Mouse (Mus musculus) embryonic facial prominence, embryonic 10.5 days (tissue): ENCODE measurements around the gene AC153137.1. TPM values are rescaled to one million over a fixed set of nuclear protein-coding genes. Genes with fewer than 3 reads are reported as not detected.

Experiments
- DNase-seq: peaks from one replicate; pipeline ENCODE4 v3.0.0-alpha.2; 2017; ENCODE audit warnings: low spot score
- H3K27ac ChIP-seq: fragments of 300-500 bp; sonication (generic); replicated peaks from 2 replicates; pipeline ENCODE4 v1.5.1; 2016; ENCODE audit warnings: mild to moderate bottlenecking
- H3K27me3 ChIP-seq: fragments of 300-500 bp; sonication (generic); replicated peaks from 2 replicates; pipeline ENCODE4 v1.6.1; 2016; ENCODE audit warnings: low read depth, mild to moderate bottlenecking; ENCODE audit not compliant: poor library complexity, severe bottlenecking
- H3K36me3 ChIP-seq: fragments of 300-500 bp; sonication (generic); replicated peaks from 2 replicates; pipeline ENCODE4 v1.6.1; 2016; ENCODE audit warnings: mild to moderate bottlenecking, moderate library complexity
- H3K4me1 ChIP-seq: fragments of 300-500 bp; sonication (generic); 2 replicates; pipeline ENCODE4 v1.6.1; 2016
- H3K4me3 ChIP-seq: fragments of 300-500 bp; sonication (generic); 2 replicates; pipeline ENCODE4 v1.5.1; 2016; ENCODE audit warnings: mild to moderate bottlenecking, moderate library complexity
- H3K9me3 ChIP-seq: fragments of 300-500 bp; sonication (generic); 2 replicates; pipeline ENCODE4 v1.6.1; 2016; ENCODE audit warnings: mild to moderate bottlenecking
- WGBS: fragments of 180-500 bp; shearing (Covaris S2); methylation state at CpG from one replicate; pipeline ENCODE4 v1.1.7; 2016; 5-methylcytosine and 5-hydroxymethylcytosine counted together
- polyA plus RNA-seq: library from polyadenylated mRNA; unstranded; fragments of >200 nt; fragmentation: Nextera tagmentation; extraction: Ambion mirVana; gene quantifications from 2 replicates; pipeline ENCODE4 v1.2.1, GENCODE M21; 2016

Gene AC153137.1
- polyA plus RNA-seq, 1 experiment from 2014 or later: not detected

DNA sequence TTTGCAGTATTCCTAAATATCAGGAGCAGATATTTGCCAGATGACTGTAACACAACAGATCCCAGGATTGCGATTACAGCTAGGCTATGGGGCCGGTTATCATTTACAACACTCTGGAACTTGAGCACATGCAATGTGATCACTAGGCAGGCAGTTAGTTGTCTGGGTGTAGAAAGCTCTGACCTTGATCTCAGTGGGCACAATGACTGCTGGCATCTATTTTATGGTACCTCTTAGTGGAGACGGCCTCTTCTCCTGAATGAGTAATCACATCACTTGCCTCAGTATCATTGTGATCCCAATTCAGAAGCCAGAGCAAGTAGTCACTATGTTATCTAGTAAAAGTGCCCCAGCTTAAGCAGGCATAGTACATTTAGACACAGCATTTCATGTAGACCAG, 37.2 kb downstream of the AC153137.1 start:
- Histone ChIP-seq H3K4me1 (peaks cover 6% of the 10 kb centered on the region; the same call in 1 of the 2 replicates), H3K27ac (no peak overlapping the region), H3K4me3 (no peak overlapping the region), H3K9me3 (no peaks in the 10 kb centered on the region), H3K36me3 (peaks cover 36% of the 10 kb centered on the region), H3K27me3 (no peaks in the 10 kb centered on the region)
- no peak for DNase-seq
- WGBS: 86% methylated on average over 3 of the region's 3 CpGs

DNA sequence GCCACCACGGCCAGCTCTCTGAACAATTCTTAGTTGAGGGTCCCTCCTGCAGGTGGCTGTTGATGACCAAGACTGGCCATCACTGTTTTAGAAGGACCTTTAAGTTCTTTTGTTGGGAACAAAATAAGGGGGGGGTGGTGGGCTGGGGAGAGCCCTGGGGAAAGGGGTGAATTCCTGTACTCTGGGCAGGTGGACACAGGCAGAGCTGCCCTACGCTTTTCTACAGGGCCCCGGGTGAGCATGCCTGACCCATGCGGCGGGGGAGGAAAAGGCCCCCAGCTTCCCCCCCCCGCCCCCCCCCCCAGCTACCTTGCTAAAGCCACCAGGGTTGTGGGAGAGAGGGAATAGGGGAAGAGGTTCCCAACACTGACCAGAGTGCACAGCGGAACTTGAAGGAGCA, 39.4 kb downstream of the AC153137.1 start:
- Histone ChIP-seq H3K27ac (no peak overlapping the region), H3K4me3 (no peak overlapping the region), H3K9me3 (no peaks in the 10 kb centered on the region), H3K27me3 (no peaks in the 10 kb centered on the region), H3K4me1 (peaks cover 6% of the 10 kb centered on the region; the same call in 1 of the 2 replicates), H3K36me3 (peaks cover 14% of the 10 kb centered on the region)
- DNase-seq: no peak
- WGBS: 70% methylated on average over 7 of the region's 7 CpGs

DNA sequence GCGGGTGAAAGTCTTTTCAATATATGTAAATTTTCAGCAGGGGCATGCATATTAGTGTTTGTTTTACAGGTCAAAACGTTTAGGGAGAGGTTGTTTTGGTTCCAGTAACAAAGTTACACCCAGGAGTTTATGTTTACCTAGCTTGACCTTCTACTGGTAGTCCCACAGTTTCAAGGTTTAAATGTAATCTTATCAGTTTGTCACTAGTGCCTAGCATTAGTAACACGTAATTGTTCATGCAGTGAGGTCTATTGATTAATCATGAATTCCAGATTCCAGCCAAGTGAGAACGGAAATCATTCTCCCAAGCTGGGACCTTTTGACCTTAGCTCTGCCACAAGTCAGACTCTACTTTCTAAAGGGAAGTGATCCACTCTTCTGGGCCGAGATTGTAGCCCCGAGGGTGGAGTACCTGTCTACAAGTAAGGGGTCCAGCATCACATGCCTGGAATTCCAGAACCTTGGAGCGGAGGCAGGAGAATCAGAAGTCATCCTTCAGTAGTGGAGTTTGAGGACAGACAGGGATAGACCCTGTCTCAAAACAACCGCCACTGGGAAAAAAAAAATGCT, 40.3 kb downstream of the AC153137.1 start:
- Histone ChIP-seq H3K4me1 (peaks cover 6% of the 10 kb centered on the region; the same call in 1 of the 2 replicates), H3K27ac (no peak overlapping the region), H3K36me3 (peaks cover 11% of the 10 kb centered on the region), H3K9me3 (no peaks in the 10 kb centered on the region), H3K4me3 (no peak overlapping the region), H3K27me3 (no peaks in the 10 kb centered on the region)
- WGBS: 46% methylated on average over 8 of the region's 8 CpGs
- no peak for DNase-seq

DNA sequence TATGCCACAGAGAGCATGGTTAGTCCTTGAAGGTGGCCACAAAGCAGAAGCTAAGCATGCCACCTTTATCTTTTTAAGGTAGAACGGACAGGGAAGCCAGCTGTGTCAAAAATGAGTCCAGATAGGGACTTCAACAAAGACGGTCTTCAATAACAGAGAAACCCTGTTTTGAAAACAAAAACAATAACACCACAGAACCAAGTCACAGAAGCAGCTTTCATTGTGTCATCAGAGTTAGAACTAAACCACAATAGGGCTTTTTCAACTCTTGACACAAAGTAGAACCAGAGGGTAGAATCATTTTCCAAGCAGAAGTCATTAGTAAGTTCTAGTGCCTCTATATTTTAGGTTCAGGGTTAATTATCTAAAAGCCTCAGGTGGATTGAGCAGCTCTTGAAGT, 41.3 kb downstream of the AC153137.1 start:
- H3K4me3 ChIP-seq: no peak overlapping the region
- H3K27me3 ChIP-seq: no peaks in the 10 kb centered on the region
- H3K9me3 ChIP-seq: no peaks in the 10 kb centered on the region
- no peak for DNase-seq
- H3K4me1 ChIP-seq: peaks cover 6% of the 10 kb centered on the region; the same call in 1 of the 2 replicates
- H3K36me3 ChIP-seq: peaks cover 11% of the 10 kb centered on the region
- 84% methylated on average over 2 of the region's 2 CpGs for WGBS
- no peak overlapping the region for H3K27ac ChIP-seq

DNA sequence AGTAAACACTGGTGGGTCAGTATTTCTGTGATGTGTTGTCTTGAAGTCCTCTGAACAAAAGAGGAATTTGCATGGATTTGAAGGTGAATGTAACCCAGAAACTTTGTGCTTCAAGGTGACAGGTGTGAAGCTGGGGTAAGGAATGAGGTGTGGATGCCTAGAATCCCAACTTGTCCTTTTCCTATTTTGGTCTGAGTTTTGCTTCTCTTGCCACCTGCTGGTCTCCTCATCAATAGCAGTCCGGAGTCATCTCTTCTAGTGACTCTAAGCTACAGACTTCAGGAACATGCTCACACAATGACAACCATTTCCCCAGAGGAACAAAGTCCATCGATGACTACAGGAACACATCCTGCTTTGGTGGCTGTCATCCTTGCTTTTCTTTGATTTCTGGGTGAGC, 46.9 kb downstream of the AC153137.1 start:
- no peak for DNase-seq
- WGBS: 70% methylated on average over 2 of the region's 2 CpGs
- Histone ChIP-seq H3K36me3 (no peaks in the 10 kb centered on the region), H3K4me3 (no peak overlapping the region), H3K27me3 (no peaks in the 10 kb centered on the region), H3K4me1 (no peaks in the 10 kb centered on the region), H3K27ac (no peak overlapping the region), H3K9me3 (no peaks in the 10 kb centered on the region)

DNA sequence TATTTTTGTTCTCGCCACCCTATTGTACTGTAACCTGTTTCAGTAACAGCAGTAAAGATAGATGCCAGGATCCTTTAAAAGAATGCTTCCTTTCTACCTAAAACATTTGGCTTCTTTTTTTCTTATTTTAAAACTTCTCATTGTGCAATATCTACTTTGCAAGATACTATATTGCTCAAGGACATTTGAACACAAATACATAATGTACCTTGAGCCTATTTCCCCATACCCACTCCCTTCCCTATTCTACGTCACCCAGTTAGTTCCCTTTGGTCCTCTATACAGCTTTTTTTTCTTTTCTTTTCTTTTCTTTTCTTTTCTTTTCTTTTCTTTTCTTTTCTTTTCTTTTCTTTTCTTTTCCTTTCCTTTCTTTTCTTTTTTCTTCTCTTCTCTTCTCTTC, 47.6 kb downstream of the AC153137.1 start:
- no peak for DNase-seq
- Histone ChIP-seq H3K36me3 (no peaks in the 10 kb centered on the region), H3K27ac (no peak overlapping the region), H3K4me1 (no peaks in the 10 kb centered on the region), H3K9me3 (no peaks in the 10 kb centered on the region), H3K4me3 (no peak overlapping the region), H3K27me3 (no peaks in the 10 kb centered on the region)
- WGBS: 93% methylated on average over 2 of the region's 2 CpGs

Other genes starting within 250 kb of the AC153137.1 start
- gene Phf3, start 104.0 kb downstream of the AC153137.1 start, polyA plus RNA-seq: 32.6 and 32.7 TPM in 2 replicates
- gene Lgsn, start 198.4 kb upstream of the AC153137.1 start, polyA plus RNA-seq: not detected in 2 replicates
- not detected in 2 replicates for gene 4931428L18Rik, start 244.7 kb upstream of the AC153137.1 start, polyA plus RNA-seq
- not detected in 2 replicates for gene Pih1d3, start 244.9 kb upstream of the AC153137.1 start, polyA plus RNA-seq